Mouse (Mus musculus): ENCODE measurements at regions not wholly inside any gene's neighbourhood (a gene's known extent, or its start where the extent isn't known, plus 50 kb on each side); places are given as distances from the start of the nearest gene placed in this dataset.

- DNase-seq, result no peak
These were observed 58.9 kb downstream of the Olfr267 start for GRCm38 (mm10) chr4:58728641-58729040.

- no peak for DNase-seq
These were observed 61.1 kb downstream of the Olfr267 start for GRCm38 (mm10) chr4:58726424-58726823.

GRCm38 (mm10) chr4:58722772-58723171 is 64.7 kb downstream of the Olfr267 start:
- peak in 1 of 2 experiments; percentile 49 for DNase-seq

GRCm38 (mm10) chr4:58720682-58721081 is 66.8 kb downstream of the Olfr267 start:
- DNase-seq, result no peak

GRCm38 (mm10) chr4:58716426-58716825 is 71.1 kb downstream of the Olfr267 start:
- no peak for DNase-seq

- no peak for DNase-seq
These were observed 71.7 kb downstream of the Olfr267 start for GRCm38 (mm10) chr4:58715846-58716245.

- DNase-seq, result peak in 1 of 2 experiments; percentile 17
These were observed 73.3 kb downstream of the Olfr267 start for GRCm38 (mm10) chr4:58714221-58714620.

GRCm38 (mm10) chr4:58712875-58713274 is 74.6 kb downstream of the Olfr267 start:
- no peak for DNase-seq

- DNase-seq, result no peak
These were observed 75.3 kb downstream of the Olfr267 start for GRCm38 (mm10) chr4:58712166-58712565.

GRCm38 (mm10) chr4:58699236-58699798 is 88.2 kb downstream of the Olfr267 start:
- no peak for DNase-seq

GRCm38 (mm10) chr4:58698828-58699227 is 88.7 kb downstream of the Olfr267 start:
- peak; percentile 19 to 29 for DNase-seq

- DNase-seq, result no peak
These were observed 90.8 kb downstream of the Olfr267 start for GRCm38 (mm10) chr4:58696684-58697083.

- no peak for DNase-seq
These were observed 92.2 kb downstream of the Olfr267 start for GRCm38 (mm10) chr4:58695281-58695680.

GRCm38 (mm10) chr4:58693018-58693417 is 94.5 kb downstream of the Olfr267 start:
- no peak for DNase-seq

GRCm38 (mm10) chr4:58681926-58682325 is 105.6 kb downstream of the Olfr267 start:
- DNase-seq, result no peak

GRCm38 (mm10) chr4:58677701-58678385 is 109.7 kb downstream of the Olfr267 start:
- peak in 1 of 2 experiments; percentile 7 for DNase-seq

GRCm38 (mm10) chr4:58671406-58672035 is 116.0 kb downstream of the Olfr267 start:
- DNase-seq, result no peak

- DNase-seq, result no peak
These were observed 116.6 kb downstream of the Olfr267 start for GRCm38 (mm10) chr4:58670906-58671250.

GRCm38 (mm10) chr4:58670107-58670905 is 116.6 kb upstream of the Lpar1 start:
- DNase-seq, result peak in 1 of 2 experiments; percentile 23

- DNase-seq, result no peak
These were observed 114.9 kb upstream of the Lpar1 start for GRCm38 (mm10) chr4:58668368-58669153.

GRCm38 (mm10) chr4:58663628-58664205 is 110.0 kb upstream of the Lpar1 start:
- DNase-seq, result peak; percentile 17 to 27

All from heart, adult 18-20 months (tissue).